Mouse (Mus musculus) olfactory bulb, adult 2 months (tissue): ENCODE measurements around the gene Utrn.

ENCODE experiments used
- CTCF ChIP-seq: fragments of 200-500 bp; IDR thresholded peaks from 2 replicates; pipeline ENCODE4 v1.5.1; 2012; ENCODE audit warnings: low read depth, mild to moderate bottlenecking, low read length, moderate library complexity; ENCODE audit not compliant: insufficient read depth
- POLR2A ChIP-seq: fragments of 200-500 bp; IDR thresholded peaks from 2 replicates; pipeline ENCODE4 v1.6.1; 2012; ENCODE audit warnings: mild to moderate bottlenecking, low read depth, low read length, moderate library complexity; ENCODE audit not compliant: insufficient read depth

DNA sequence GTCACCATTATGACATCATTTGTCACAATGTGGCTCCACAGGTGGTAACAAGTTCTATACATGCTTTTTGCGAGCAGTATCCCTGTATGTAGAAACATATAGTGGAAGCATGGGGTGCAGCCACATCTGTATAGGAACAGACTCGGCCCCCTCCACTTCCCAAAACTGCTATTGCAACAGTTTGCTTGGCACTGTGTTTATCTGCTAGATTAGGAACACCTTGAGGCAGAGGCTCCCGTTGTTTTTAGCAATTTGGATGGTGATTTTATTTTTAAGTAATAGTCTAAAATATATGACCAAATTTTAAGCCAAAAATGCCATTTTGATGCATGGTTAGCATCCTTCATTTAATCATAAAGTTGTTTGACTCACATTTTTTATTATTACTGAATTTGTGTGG, 491.4 kb downstream of the Utrn start:
- TF ChIP-seq CTCF: no peak
- no peak for TF ChIP-seq POLR2A
